Mouse (Mus musculus): ENCODE measurements around the gene Polr2b. TPM values are rescaled to one million over a fixed set of nuclear protein-coding genes. Genes with fewer than 3 reads are reported as not detected.

The Polr2b gene
- total and polyA plus RNA-seq, 3 experiments: 58.3 to 178 (median 91.4) TPM

- Histone ChIP-seq H3K27ac (ENCODE audit: control insufficient read depth, low read depth, low read length) (no peak overlapping the region), H3K9ac (ENCODE audit: control insufficient read depth, low read depth, low read length, poor library complexity, severe bottlenecking) (no peak overlapping the region), H3K79me2 (ENCODE audit: control insufficient read depth, insufficient read depth, low read length, poor library complexity) (no peaks in the 10 kb centered on the region), H3K9me3 (replicated peaks; ENCODE audit: insufficient read depth, low read length) (no peaks in the 10 kb centered on the region), H3K4me1 (ENCODE audit: control insufficient read depth in 1 of 2, insufficient read depth in 2 of 2, low read length in 2 of 2) (no peaks in the 10 kb centered on the region), H3K36me3 (ENCODE audit: control insufficient read depth in 1 of 2, insufficient read depth in 2 of 2, low read length in 2 of 2) (no peaks in the 10 kb centered on the region), H3K4me3 (ENCODE audit: control insufficient read depth in 1 of 2, insufficient read depth in 1 of 2, low read depth in 2 of 2, low read length in 2 of 2) (no peak overlapping the region), H3K27me3 (ENCODE audit: control insufficient read depth in 1 of 2, insufficient read depth in 2 of 2, low read length in 2 of 2) (no peaks in the 10 kb centered on the region)
- TF ChIP-seq CHD1 (IDR thresholded peaks at IDR 0.05; ENCODE audit: low read depth, low read length) (no peak), ETS1 (IDR thresholded peaks at IDR 0.05; ENCODE audit: low read depth, low read length) (no peak), ZC3H11A (IDR thresholded peaks at IDR 0.05; ENCODE audit: low read depth, low read length) (no peak), HCFC1 (IDR thresholded peaks at IDR 0.05; ENCODE audit: low read depth, low read length) (no peak), ZKSCAN1 (IDR thresholded peaks at IDR 0.05; ENCODE audit: low read depth, low read length) (no peak), ELF1 (IDR thresholded peaks at IDR 0.05; ENCODE audit: low read depth, low read length) (no peak), TBP (IDR thresholded peaks at IDR 0.05; ENCODE audit: low read depth, low read length) (no peak), GABPA (IDR thresholded peaks at IDR 0.05; ENCODE audit: low read depth, low read length) (no peak), POLR2AphosphoS5 (IDR thresholded peaks at IDR 0.05; ENCODE audit: borderline replicate concordance, low read depth, low read length) (no peak), MAFK (IDR thresholded peaks at IDR 0.05; ENCODE audit: borderline replicate concordance, low read depth, low read length) (no peak), MYC (IDR thresholded peaks at IDR 0.05; ENCODE audit: low read depth, low read length) (no peak), USF1 (IDR thresholded peaks at IDR 0.05; ENCODE audit: low read depth, low read length) (no peak), UBTF (IDR thresholded peaks at IDR 0.05; ENCODE audit: borderline replicate concordance, insufficient read depth, low read depth, low read length) (no peak), CHD2 (IDR thresholded peaks at IDR 0.05; ENCODE audit: low read length) (no peak), ZMIZ1 (IDR thresholded peaks at IDR 0.05; ENCODE audit: low read depth, low read length) (no peak)
- no peak for DNase-seq (ENCODE audit: low read depth, low spot score)
Observed at GRCm38 (mm10) chr5:77385221-77385620, 75.3 kb downstream of the Polr2b start.

GRCm38 (mm10) chr5:77385900-77386595 is 76.1 kb downstream of the Polr2b start:
- no peak for TF ChIP-seq JUND (IDR thresholded peaks at IDR 0.05; ENCODE audit: low read depth, low read length)
- no peak for TF ChIP-seq POLR2AphosphoS5 (IDR thresholded peaks at IDR 0.05; ENCODE audit: borderline replicate concordance, low read depth, low read length)
- TF ChIP-seq TBP (IDR thresholded peaks at IDR 0.05; ENCODE audit: low read depth, low read length): no peak
- TF ChIP-seq MEF2A (IDR thresholded peaks at IDR 0.05; ENCODE audit: extremely low read depth, insufficient replicate concordance, low read depth, low read length, poor library complexity, severe bottlenecking): no peak
- no peak for TF ChIP-seq MYB (IDR thresholded peaks at IDR 0.05; ENCODE audit: low read depth, low read length)
- no peak for TF ChIP-seq CHD1 (IDR thresholded peaks at IDR 0.05; ENCODE audit: low read depth, low read length)
- no peak for TF ChIP-seq MAFK (IDR thresholded peaks at IDR 0.05; ENCODE audit: borderline replicate concordance, low read depth, low read length)
- TF ChIP-seq CHD2 (IDR thresholded peaks at IDR 0.05; ENCODE audit: low read length): no peak
- TF ChIP-seq NRF1 (IDR thresholded peaks at IDR 0.05; ENCODE audit: insufficient read depth, low read depth, low read length, poor library complexity, severe bottlenecking): no peak
- TF ChIP-seq POLR2AphosphoS2 (IDR thresholded peaks at IDR 0.05; ENCODE audit: low read length): no peak
- TF ChIP-seq GABPA (IDR thresholded peaks at IDR 0.05; ENCODE audit: low read depth, low read length): no peak
- no peak for TF ChIP-seq USF1 (IDR thresholded peaks at IDR 0.05; ENCODE audit: low read depth, low read length)
- no peak for TF ChIP-seq MAX (IDR thresholded peaks at IDR 0.05; ENCODE audit: low read length)
- no peak for TF ChIP-seq ZMIZ1 (IDR thresholded peaks at IDR 0.05; ENCODE audit: low read depth, low read length)
- no peak for TF ChIP-seq ZKSCAN1 (IDR thresholded peaks at IDR 0.05; ENCODE audit: low read depth, low read length)
- no peak for TF ChIP-seq TCF12 (IDR thresholded peaks at IDR 0.05; ENCODE audit: low read depth, low read length)
- no peak for TF ChIP-seq TAL1 (IDR thresholded peaks at IDR 0.05; ENCODE audit: low read length)
- no peak for TF ChIP-seq SIN3A (IDR thresholded peaks at IDR 0.05; ENCODE audit: low read length)
- no peak for TF ChIP-seq KAT2A (conservative IDR thresholded peaks at IDR 0.05; ENCODE audit: low read depth, low read length)
- no peak for TF ChIP-seq ZC3H11A (IDR thresholded peaks at IDR 0.05; ENCODE audit: low read depth, low read length)
- Histone ChIP-seq H3K4me3 (ENCODE audit: control insufficient read depth in 1 of 2, insufficient read depth in 1 of 2, low read depth in 2 of 2, low read length in 2 of 2) (no peak overlapping the region), H3K27ac (ENCODE audit: control insufficient read depth, low read depth, low read length) (no peak overlapping the region), H3K9ac (ENCODE audit: control insufficient read depth, low read depth, low read length, poor library complexity, severe bottlenecking) (no peak overlapping the region), H3K36me3 (ENCODE audit: control insufficient read depth in 1 of 2, insufficient read depth in 2 of 2, low read length in 2 of 2) (no peaks in the 10 kb centered on the region), H3K27me3 (ENCODE audit: control insufficient read depth in 1 of 2, insufficient read depth in 2 of 2, low read length in 2 of 2) (no peaks in the 10 kb centered on the region), H3K4me1 (ENCODE audit: control insufficient read depth in 1 of 2, insufficient read depth in 2 of 2, low read length in 2 of 2) (no peaks in the 10 kb centered on the region), H3K79me2 (ENCODE audit: control insufficient read depth, insufficient read depth, low read length, poor library complexity) (no peaks in the 10 kb centered on the region), H3K9me3 (replicated peaks; ENCODE audit: insufficient read depth, low read length) (no peaks in the 10 kb centered on the region)
- DNase-seq (ENCODE audit: low read depth, low spot score): no peak
